Mouse (Mus musculus) lung, adult 2 months (tissue): Measurements from ENCODE around the gene Cxxc4. TPM values are rescaled to one million over a fixed set of nuclear protein-coding genes. Genes with fewer than 3 reads are reported as not detected.
"Not testable (repeated sequence)": the region's sequence is repeated elsewhere in the genome, so short reads cannot be mapped to it uniquely, and the experiment has no call there.

Experiments
- DNase-seq: peaks from one replicate; pipeline ENCODE4 v3.0.0; 2022
- H3K4me1 ChIP-seq: fragments of 200-500 bp; 2 replicates; pipeline ENCODE4 v1.6.1; 2011; ENCODE audit warnings: low read length; ENCODE audit not compliant: control insufficient read depth, insufficient read depth
- H3K4me3 ChIP-seq: fragments of 200-500 bp; replicated peaks from 2 replicates; pipeline ENCODE3; 2011; ENCODE audit warnings: low read depth, mild to moderate bottlenecking, control low read depth, low read length; ENCODE audit errors: extremely low read depth
- CTCF ChIP-seq: fragments of 200-500 bp; IDR thresholded peaks from 2 replicates; pipeline ENCODE4 v1.5.1; 2011; ENCODE audit warnings: mild to moderate bottlenecking, low read length, control low read depth; ENCODE audit not compliant: insufficient read depth
- POLR2A ChIP-seq: fragments of 200-500 bp; IDR thresholded peaks from 2 replicates; pipeline ENCODE4 v1.6.1; 2011; ENCODE audit warnings: low read depth, mild to moderate bottlenecking, control low read depth, low read length, borderline replicate concordance; ENCODE audit errors: extremely low read depth
- WGBS: fragments of 180-500 bp; shearing (Covaris S2); methylation state at CpG from one replicate; pipeline ENCODE4 v1.1.7; 2018; 5-methylcytosine and 5-hydroxymethylcytosine counted together
- polyA plus RNA-seq: library from polyadenylated mRNA; depleted of rRNA; stranded (reverse); fragments of >200 nt; gene quantifications from 2 replicates; pipeline ENCODE4 v1.2.3, GENCODE M21; 2012; rRNA removed

Cxxc4 gene
- polyA plus RNA-seq = 0.67 and 0.74 TPM in 2 replicates

DNA sequence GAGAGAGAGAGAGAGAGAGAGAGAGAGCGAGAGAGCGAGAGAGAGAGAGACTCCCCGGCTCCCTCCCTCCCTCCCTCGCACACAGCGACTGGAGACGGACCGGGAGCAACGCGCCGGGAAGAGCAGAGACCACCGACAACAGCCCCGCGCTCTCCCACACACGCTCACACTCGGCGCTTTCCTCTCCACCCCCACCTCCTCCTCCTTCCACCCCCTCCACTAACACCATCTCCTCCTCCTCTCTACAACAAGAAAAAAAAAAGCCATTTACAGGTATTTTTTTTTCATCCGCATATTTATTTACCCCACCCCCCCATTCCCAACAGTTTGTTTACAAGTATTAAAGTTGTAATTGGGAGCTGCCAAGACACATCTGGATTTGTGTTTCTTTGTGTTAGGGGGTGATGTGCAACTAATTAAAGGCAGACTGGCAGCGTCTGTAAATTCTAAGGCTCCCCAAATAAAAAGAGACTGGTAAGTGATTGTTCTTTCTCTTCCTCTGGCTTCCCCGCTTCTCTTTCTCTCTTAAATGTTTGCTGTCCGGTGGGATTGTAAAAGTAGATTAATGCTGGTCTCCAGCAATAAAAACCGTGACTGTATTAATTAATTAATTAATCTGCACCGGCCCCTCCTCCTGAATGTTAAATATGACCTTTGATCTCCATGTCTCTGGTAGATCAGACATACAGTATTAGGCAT is at the start of gene Cxxc4:
TSS of gene Cxxc4 (plus strand) at position 71 of the 699 bp plus-strand sequence.
- H3K4me1 ChIP-seq = peaks cover 6% of the 10 kb centered on the region
- DNase-seq = no peak
- peak within 1 kb of the TSS; percentile 65 for H3K4me3 ChIP-seq
- TF ChIP-seq CTCF (no peak), POLR2A (no peak)
- 7% methylated on average over 20 of the region's 22 CpGs for WGBS

DNA sequence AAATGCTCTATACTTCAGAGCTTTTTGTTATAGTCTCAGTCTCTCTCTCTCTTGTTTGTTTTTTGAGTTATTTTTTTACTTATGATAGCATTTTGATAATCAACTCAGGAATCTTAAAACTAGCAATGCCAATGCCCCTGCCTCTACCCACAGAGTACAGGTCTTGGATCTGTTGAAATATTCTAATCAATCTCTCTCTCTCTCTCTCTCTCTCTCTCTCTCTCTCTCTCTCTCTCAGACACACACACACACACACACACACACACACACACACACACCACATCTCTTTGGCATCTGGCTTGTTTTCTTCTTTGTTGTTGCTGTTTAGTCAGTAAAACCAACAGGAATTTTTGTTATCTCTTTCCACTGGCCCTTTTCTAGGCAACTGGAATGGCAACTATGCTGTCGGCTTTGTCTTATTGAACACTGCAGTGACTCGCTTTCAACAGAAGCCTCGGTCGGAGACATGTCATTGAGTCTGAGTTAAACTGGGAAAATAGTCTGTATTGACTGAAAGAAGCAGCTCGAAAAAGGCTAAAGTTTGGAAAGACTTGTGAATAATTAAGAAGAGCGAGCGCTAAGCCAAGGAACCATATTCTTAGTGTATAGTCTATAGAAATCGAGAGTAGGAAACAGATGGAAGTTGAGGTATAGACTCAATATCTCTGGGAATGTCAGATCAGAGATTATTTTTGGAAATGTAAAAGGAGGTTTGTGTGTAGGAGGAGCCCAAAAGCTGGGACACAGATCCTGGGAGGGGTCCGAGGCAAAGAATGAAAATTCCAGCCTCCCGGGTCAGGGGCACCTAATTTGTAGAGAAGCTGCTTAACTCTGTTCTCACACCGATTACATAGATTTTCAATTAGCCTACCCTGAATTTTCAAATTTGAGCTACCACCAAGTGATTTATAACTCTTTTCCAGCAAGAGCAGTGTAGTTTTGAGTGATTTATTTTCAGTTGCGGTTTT is 47.0 kb upstream of the Cxxc4 start:
- no peaks in the 10 kb centered on the region for H3K4me1 ChIP-seq
- 69% methylated on average over 12 of the region's 12 CpGs for WGBS
- TF ChIP-seq POLR2A (no peak), CTCF (no peak)
- H3K4me3 ChIP-seq = no peak overlapping the region
- DNase-seq = no peak

- no peaks in the 10 kb centered on the region for H3K4me1 ChIP-seq
- H3K4me3 ChIP-seq = no peak overlapping the region
- TF ChIP-seq POLR2A (no peak), CTCF (no peak)
- DNase-seq = no peak
- WGBS = 49% methylated on average over 11 of the region's 11 CpGs
Observed at GRCm38 (mm10) chr3:134190046-134190445, 46.2 kb upstream of the Cxxc4 start.

DNA sequence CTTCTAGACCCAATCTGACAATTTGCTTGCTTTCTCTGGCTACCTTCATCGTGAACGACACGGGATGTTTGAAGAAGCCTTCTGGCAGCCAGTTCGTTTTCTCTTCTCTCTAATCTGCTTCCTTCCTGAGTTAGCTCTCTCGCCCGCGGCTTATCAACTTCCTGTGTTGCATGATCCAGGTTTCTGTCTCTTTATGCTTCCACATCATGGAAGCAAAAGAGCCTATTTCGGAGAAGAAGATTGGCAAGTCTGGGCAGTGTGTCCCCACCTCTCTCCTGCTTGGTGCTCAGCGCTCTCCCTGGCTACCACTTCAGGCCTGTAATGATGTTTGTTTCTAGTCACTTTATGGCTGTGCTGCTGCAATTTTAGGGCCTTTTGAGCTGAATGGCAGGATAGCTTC is 36.4 kb upstream of the Cxxc4 start:
- TF ChIP-seq POLR2A (no peak), CTCF (no peak)
- WGBS = 5% methylated on average over 9 of the region's 9 CpGs
- DNase-seq = no peak
- Histone ChIP-seq H3K4me3 (peak overlapping the region; percentile 24), H3K4me1 (peaks cover 3% of the 10 kb centered on the region)

DNA sequence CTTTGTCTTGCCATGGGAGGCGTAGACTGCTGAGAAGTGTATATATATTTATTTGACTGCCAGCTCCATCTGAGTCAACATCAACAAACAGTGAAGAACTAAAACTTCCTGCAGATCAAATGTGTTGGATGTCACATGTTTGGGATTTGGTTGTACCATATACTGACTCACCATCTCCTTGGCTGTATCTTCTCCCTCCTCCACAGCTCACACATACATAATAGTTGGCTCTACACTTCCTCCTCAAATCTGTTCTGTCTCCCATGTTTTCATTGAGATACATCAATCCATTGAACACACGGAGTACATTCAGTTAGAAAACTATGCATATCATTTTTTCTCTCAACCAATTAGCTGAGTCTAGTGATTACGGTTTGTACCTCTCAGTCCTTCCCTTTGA is 29.7 kb upstream of the Cxxc4 start:
- no peak overlapping the region for H3K4me3 ChIP-seq
- DNase-seq = no peak
- TF ChIP-seq POLR2A = no peak
- 88% methylated on average over 3 of the region's 3 CpGs for WGBS
- no peaks in the 10 kb centered on the region for H3K4me1 ChIP-seq

- DNase-seq = no peak
- TF ChIP-seq POLR2A = no peak
- TF ChIP-seq CTCF = no peak
- WGBS = 49% methylated on average over 6 of the region's 6 CpGs
- H3K4me1 ChIP-seq = no peaks in the 10 kb centered on the region
- H3K4me3 ChIP-seq = peak overlapping the region; percentile 57
Observed at GRCm38 (mm10) chr3:134210950-134211349, 25.3 kb upstream of the Cxxc4 start.

DNA sequence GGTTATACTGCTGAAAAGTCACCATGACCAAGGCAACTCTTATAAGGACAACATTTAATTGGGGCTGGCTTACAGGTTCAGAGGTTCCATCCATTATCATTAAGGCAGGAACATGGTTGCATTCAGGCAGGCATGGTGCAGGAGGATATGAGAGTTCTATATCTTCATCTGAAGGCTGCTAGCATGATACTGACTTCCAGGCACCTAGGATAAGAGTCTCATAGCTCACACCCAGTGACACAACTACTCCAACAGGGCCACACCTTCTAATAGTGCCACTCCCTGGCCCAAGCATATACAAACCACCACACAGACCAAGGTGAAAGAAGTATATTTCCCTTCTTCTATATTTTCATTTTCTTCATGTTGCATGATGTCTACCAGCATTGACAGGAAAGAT is 16.4 kb upstream of the Cxxc4 start:
- not testable (repeated sequence) for H3K4me3 ChIP-seq, H3K4me1 ChIP-seq, DNase-seq

DNA sequence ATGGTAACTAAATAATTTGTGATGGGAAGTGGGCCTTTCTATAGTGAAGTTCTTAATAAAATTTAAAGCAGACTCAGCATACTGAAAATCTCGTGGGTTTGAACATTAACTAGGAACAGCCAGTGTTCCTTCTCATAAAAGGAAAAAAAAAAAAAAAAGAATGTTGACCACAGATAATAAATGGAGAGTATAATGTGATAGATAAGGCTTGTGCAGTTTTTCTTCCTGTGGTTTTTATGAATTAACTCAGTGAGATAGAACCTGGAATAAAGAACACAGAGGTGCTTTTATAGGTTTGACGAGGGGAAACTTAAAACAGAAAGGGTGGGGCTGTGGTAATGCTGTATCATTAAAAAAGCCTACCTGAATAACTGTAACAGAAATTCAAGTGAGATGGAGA is 15.3 kb upstream of the Cxxc4 start:
- WGBS = 41% methylated on average over 2 of the region's 2 CpGs
- H3K4me1 ChIP-seq = no peaks in the 10 kb centered on the region
- no peak overlapping the region for H3K4me3 ChIP-seq
- TF ChIP-seq POLR2A (no peak), CTCF (no peak)
- DNase-seq = no peak

- TF ChIP-seq CTCF (no peak), POLR2A (no peak)
- no peak overlapping the region for H3K4me3 ChIP-seq
- no peak for DNase-seq
- 44% methylated on average over 1 of the region's 1 CpGs for WGBS
- no peaks in the 10 kb centered on the region for H3K4me1 ChIP-seq
Observed at GRCm38 (mm10) chr3:134222593-134222992, 13.7 kb upstream of the Cxxc4 start.

DNA sequence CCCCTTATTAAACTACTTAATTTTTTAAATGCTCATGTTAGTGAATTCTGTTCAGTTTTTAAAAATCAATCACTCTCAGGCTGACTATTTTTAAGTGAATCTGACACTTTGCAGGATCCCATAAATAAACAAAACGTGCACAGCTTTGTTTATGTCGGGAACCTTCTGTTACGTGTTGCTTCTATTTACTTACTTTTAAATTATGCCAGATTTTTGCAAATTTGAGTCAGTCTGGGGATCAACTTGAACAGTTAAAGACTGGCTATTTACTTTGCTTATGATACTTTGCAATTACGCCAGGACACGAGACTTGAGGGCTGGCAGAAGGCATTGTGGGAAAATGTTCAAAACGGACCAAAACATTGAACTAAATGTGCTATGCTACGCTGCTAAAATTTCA is 12.3 kb upstream of the Cxxc4 start:
- no peak overlapping the region for H3K4me3 ChIP-seq
- 77% methylated on average over 7 of the region's 7 CpGs for WGBS
- no peaks in the 10 kb centered on the region for H3K4me1 ChIP-seq
- TF ChIP-seq CTCF = no peak
- TF ChIP-seq POLR2A = no peak
- DNase-seq = no peak
